Mouse (Mus musculus) heart, postnatal 14 days (tissue): Measurements from ENCODE around the gene Pcx. TPM values are rescaled to one million over a fixed set of nuclear protein-coding genes. Genes with fewer than 3 reads are reported as not detected.
A peak's percentile ranks its signal among the peaks of the same experiment; 100 is the strongest.

Source experiments
- DNase-seq, 2 experiments: peaks; one replicate each; pipeline ENCODE4 v3.0.0; 2021 to 2022
- intact Hi-C: fragments of 180-260 bp; cut with DNase I; formaldehyde crosslinking; loops from one replicate; pipeline ENCODE4 v1.15.1; 2025
- total RNA-seq, 2 experiments: library from RNA; stranded (reverse); gene quantifications; 2 replicates each; pipeline ENCODE4 v1.2.3; 2021

Gene Pcx
- total RNA-seq, 2 experiments from 2014 or later: 6.4 to 21.2 TPM

DNA sequence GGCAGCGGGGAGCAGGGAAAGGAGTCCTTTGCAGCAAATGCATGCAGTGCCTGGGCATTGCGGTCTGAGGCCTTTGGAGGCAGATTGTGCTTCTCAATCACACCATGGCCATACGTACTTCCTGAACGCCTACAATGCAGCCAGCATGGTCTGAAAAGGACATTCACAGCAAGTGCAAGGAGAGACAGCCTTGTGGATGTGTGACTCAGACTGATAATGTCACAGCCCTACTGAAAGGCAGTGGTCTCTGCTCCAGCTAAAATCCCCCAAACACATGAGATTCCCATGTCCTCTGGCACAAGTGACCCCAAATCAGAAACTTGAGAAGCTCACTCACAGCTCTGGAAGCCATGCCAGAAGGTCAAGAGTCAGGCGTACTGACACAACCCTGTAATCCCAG, 14.5 kb upstream of the Pcx start:
- intact Hi-C loops: loop anchor here (5.0 kb wide), 1 partner anchor 121 kb away; the partner anchor contains the start of gene Lrfn4
- DNase-seq: no peak

DNA sequence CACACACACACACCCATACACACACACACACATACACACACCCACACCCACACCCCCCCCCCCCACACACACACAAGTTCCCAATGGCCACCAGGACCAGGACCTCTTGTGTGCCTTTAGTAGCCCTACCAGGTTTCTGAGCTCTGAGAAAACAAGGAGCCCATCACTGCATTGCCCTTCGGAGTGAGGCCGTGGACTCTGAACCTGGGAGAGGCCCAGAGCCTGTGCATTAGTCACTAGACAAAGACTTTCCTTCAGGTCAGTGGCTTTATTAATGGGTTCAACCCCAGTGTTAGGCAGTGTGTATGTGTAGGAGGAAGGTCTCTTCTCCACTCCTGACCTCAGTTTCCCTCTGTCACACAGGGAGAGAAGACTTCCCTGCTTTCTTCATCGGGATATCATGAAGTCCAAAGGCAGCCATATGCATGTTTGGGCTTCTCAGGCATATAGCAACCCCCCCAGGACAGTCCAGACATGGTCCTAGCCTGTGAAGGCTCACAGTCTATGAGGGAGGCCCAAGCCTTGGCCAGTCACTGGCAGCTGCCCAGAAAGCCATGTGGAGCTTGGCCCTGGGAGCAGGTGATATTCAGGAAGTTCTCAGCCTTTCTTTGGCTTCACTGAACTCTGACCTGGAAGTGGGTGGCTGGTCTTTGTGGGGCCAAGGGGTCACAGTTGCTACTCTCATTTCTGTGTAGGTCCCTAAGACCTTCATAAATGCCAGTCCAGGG, 13.6 kb upstream of the Pcx start:
- no peak for DNase-seq
- intact Hi-C loops: loop anchor here (1.0 to 5.0 kb wide), 2 partner anchors 121 to 247 kb away; partner anchors contain the start of gene Lrfn4

DNA sequence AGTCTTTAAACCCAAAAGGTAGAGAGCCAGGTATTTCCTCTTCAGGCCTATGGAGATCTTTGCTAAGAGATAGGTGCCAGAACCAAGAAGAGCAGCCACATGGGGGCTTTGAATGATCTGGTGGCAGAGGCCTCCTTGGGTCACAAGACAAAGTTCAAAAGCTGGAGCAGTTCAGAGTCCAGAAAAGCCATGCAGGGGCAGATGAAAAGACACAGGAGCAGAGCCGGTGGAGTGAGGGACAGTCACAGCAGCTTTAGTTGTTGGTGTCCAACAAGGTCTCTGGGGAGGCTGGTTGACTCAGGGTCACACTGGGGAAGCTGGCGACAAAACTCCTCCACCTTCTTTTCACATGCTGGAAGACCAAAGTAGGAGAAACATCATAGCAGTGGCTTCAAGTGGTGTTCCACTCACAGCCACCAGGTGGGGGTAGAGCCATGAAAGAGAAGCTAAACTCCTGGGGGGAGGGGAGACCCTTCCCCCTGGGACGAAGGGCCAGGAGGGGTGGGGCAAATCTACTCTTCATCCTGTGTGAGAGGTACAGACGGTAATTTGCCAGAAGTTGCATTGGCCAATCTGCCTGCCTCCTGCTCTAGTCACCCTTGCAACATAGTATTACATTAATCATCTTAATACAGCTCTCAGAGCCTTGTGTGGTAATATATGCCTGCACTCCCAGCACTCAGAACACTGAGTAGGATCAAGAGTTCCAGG, 12.9 kb upstream of the Pcx start:
- intact Hi-C loops: loop anchor here (1.0 to 5.0 kb wide), 2 partner anchors 120 to 246 kb away; partner anchors contain the start of gene Lrfn4
- peak; percentile 68 to 79 for DNase-seq

DNA sequence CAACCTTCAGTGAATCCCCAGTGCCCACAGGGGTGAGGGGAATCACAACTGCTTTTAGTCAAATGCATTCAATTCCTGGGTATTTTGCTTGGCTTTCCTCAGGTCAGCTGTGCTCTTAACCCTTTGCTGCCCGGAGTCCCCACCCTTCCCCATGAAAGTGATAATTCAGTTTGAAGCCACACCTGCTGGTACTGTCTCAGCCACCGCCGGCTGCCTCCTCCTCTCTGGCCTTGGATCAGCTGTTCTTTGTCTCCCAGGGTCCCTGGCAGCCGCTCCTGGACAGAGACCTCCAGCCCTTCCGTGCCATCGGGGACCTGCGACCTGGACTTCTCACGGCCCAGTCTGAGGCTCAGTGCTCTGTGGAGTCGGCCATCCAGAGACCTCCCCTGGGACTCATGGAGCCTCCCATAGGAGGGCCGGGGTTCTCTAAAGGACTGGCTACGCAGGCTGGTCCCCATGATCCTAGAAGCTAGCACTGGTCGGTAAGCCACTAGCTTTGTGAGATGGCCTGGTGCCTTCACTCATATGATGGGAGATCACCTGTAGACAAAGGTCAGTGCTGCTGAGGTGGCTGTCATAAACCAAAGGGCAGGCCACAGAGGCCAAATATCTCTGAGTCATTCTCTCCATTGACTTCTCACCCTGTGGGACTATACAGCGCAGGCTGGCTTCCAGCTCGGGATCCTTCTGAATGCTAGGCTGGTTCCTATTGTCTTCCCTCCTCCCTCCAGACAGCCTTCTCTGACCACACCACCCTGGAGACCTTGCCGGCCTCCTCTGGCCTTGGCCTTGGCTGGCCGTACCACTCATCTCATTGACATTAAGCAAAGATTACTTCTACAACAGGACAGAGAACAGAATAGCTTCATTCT, 12.0 kb upstream of the Pcx start, which contains the start of gene 2010003K11Rik:
Gene 2010003K11Rik, minus strand, starts transcription at position 522 of the 872 bp plus-strand sequence.
- no peak for DNase-seq
- intact Hi-C loops: loop anchor here (5.0 kb wide), 1 partner anchor 119 kb away; the partner anchor contains the start of gene Lrfn4

DNA sequence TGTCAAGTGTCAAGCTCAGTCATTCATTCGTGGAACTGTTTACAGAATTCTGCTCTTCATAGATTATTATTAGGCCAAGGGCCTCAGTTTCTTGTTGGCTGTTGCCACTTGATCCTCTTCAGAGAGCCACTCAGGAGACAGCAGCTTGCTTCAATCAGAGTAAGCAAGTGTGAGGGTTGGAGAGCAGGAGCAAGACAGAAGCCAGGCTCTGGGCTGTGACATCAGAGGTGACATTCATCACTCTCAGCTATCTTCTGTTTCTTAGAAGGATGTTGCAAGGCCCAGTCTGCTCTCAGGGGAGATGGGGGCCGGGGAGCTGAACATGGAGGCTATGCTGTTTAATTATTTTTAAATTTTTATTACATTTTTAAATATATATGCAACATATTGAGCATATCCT, 7.6 kb upstream of the Pcx start:
- intact Hi-C loops: no loop called here

DNA sequence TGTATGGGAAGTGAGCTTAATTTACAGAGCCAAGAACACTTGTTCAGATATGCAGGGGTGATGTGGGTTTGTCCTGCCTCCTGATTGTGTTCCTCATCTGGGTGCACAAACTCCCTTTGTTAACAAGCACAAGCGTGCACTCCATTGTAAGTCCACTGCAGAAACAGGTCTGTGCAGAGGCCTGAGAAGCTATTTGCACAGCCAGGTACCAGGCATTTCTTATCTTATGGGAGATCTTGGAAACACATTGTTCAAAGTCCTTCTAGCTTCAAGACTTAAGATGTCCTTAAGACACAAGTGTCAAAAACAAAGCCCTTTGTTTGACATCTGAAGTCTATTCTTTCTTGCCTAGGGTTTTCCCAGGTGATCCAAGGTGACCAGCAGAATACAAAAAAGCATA, 5.4 kb upstream of the Pcx start:
- no peak for DNase-seq
- intact Hi-C loops: no loop called here

More for the DNA sequence above, 7.6 kb upstream of the Pcx start:
- DNase-seq: no peak

DNA sequence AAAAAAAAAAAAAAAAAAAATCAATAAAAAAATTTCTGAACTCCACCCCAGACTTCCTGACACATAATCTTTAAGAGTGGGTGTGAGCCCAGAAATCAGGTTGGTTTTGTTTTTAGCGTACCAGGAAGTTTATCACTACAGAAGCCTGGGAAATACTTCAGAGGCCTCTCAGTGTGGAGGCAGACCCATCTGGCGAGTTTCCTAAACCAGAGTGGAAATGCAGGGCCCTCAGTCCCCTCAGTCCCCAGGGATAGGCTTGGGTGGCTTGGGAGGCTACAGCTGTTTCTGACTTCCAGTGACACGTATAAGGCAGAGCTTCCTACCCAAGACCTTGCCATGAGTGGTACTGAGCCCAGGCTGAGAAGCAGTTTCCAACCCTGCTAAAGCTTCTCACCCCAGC, 2.5 kb upstream of the Pcx start:
- intact Hi-C loops: no loop called here
- no peak for DNase-seq

DNA sequence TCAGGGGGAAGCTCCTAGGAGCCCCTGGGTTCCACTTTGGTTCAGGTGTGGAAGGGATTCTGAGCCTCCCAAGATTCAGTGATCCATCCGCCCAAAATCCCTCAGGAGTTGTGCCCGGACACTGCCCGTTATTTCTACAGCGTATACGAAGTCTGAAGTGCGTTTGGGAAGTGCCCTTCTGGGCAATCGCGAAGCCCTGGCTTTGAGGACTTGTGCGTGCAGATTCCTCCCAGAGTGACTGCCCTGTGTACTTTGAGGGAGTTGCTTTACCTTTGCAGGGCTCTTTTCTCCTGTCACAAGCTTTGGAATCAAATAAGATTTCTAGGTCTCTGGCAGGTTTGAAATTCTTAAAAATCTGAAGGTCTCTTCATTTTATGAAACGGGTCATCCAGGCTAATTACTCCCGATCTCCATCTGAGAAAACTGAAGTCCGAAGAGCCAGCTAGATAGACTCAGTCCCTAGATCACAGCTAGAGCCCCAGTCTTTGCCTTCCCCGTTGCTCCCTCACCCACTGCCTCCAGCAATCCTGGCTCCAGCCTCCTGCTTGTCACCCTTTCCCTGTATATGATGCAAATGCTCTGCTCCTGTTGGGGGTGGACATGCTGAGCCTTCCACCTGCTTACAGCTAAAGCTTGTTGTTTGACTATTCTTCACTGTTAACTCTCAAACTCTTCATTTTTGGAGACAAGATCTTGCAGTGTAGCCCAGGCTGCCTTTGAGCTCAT, 1.0 kb downstream of the Pcx start:
- intact Hi-C loops: loop anchor here (5.0 kb wide), 1 partner anchor 106 kb away; the partner anchor contains the start of gene Lrfn4
- DNase-seq: no peak

DNA sequence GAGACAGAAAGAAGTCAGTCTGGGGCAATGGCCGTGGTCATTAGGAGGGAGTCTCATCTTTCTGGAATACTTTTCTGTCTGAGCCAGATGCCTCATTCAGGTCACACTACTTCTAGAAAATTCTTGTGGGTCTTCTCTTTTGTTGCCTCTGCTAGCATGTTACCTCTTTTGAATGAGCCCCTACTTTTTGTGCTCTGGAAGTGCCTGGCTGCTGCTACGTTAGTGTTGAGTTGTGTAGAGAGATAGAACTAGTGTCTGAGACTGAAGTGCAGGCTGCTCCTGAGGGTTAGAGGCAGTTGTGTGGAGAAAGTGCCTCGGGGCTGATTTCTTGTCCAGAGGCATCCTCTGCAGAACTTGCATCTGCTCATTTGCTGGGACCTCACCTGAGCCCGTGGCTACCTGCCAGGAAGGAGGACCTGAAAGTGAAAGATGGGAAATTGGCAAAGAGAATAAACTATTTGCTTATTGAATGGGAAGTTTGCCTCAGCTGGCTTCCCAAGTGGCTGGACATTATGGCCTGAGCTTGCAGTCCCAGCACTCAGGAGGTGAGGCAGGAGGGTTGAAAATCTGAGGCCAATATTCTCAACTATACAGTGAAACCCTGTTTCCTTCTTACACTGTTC, 3.1 kb downstream of the Pcx start:
- DNase-seq: no peak
- intact Hi-C loops: loop anchor here (5.0 kb wide), 1 partner anchor 104 kb away; the partner anchor contains the start of gene Lrfn4

DNA sequence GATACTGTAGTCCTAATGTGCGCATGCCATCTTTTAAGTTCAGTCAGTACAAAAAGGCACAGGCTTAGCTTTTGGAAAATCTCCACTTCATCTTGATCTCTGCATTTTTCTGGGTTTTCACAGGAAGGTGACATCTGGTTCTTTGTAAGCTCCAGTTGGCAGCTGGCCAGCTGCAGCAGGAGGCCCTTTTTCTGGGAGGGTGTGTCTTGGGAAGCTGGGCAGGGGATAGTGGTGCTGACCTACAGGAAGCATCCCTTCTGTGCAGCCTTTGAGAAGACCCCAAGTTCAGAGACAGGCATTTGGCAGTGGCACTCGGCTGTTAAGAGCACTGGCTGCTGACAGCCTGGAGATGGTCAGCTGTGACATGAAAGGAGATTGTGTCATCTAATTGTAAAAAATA, 5.5 kb downstream of the Pcx start:
- DNase-seq: peak in 1 of 2 experiments; percentile 15
- intact Hi-C loops: no loop called here

DNA sequence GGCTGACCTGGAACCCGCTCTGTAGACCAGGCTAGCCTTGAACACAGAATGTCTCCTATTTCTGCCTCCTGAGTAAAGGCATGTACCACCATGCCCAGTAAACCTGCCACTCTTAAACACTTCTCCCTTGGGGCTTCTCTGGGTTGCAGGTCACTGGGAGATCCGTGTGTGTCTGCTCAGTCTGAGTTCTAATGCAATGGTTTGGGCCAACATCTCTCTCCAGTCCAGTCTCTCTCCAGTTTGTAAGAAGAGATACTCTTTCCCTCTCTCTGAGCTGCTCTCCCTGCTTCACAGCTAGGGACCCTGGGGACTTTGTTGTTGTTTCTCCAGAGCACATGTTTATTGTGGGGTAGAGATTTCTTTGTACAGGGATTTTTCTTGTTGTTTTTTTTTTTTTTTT, 6.0 kb downstream of the Pcx start:
- intact Hi-C loops: no loop called here
- no peak for DNase-seq

DNA sequence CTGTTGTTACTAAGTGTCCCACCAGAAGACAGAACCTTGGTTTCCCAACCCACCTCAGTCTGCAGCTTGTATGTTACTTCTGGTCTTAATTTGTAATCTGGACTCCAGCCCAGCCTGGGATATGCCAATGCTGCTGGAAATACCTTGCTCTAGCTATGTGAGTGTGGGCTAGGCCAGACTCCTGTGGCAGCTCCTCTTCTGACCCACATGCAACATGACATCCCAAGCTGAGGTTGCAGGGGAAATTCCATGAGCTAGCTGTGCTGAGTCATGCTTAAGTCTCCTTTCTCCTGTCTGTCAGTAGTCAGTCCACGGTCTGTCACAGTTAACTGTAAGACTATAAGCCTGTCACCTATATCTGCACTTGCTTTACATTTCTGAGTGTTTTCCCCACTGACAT, 7.2 kb downstream of the Pcx start:
- intact Hi-C loops: no loop called here
- DNase-seq: no peak

DNA sequence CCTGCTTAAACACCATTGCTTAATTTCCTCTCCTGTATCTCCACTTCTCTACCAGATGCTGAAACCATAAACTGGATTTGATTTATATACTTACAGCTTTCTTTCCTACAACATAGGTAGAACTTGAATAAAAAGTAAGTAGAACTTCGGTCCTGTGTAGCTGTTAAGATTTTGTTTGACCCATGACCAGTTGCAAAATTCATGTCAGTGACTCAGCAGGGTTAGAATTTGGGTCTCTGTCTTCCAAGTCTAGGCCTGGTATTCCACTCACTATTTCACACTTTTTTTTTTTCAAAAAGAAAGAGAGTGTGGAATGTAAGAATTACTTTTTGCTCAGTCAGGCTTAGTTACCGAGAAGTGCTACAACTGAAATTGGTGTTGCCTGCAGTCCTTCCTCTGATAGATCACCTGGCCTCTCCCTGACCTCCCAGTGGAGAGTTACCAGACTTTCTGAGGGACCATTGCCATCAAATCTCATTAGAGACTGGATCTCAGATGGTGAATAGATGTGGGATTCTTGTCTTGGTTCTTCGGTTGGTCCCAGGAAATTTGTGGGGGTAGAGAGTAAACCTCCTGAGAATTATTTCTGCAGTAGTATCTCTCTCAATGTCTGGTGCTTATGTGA, 11.3 kb downstream of the Pcx start:
- no peak for DNase-seq
- intact Hi-C loops: no loop called here

DNA sequence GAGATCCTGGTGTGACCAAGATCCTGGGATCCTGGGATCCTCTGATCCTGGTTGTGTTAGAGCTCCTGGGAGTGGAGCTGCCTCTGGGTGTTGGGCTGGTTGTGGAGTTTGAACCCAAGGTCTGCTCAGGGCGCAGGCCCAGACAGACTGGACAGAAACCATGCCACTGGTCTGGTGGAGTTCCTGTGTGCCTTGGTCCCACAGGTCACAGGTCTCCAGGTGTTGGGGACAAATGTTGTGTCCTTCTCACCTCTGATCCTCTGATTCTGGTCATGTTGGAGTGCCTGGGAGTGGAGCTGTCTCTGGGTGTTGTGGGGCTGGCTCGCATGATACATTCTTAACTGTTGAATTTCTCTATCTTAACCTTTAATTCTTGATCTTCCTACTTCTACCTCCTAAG, 24.4 kb downstream of the Pcx start:
- no peak for DNase-seq
- intact Hi-C loops: no loop called here

DNA sequence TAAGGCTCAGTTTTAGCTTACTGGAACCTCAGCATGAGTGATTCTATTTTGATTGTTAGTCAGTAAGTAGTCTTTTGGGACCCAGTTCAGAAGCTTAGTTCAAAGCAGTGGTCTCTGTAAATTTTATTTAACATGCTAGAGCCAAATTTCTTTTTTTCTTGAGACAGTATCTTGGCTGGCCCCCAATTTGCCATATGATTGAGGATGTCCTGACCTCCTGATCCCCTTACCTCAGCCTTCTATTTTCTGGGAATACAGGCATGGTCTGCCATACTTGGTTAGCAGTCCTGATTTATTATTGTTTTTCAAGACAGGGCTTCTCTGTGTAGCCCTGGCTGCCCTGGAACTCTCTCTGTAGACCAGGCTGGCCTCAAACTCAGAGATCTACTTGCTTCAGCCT, 25.6 kb downstream of the Pcx start:
- intact Hi-C loops: no loop called here
- DNase-seq: no peak

DNA sequence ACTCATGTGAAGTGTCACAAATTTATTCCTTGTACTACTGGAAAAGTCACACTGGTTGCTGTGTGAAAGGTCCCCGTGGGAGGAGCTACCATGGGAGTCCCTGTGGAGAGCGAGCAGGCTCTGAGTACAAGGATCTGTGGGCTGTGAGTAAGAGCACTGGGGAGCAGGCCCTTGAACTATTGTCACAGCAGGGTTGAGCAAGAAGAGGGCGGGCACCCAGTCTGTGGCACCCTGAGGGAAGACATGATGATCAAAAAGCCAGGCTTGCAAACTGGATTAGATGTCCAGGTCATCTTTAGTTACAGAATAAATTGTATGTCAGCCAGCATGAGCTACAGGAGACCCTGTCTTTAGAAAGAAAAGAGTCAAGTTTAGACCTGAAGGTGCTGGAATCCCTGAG, 26.3 kb downstream of the Pcx start:
- intact Hi-C loops: no loop called here
- no peak for DNase-seq

DNA sequence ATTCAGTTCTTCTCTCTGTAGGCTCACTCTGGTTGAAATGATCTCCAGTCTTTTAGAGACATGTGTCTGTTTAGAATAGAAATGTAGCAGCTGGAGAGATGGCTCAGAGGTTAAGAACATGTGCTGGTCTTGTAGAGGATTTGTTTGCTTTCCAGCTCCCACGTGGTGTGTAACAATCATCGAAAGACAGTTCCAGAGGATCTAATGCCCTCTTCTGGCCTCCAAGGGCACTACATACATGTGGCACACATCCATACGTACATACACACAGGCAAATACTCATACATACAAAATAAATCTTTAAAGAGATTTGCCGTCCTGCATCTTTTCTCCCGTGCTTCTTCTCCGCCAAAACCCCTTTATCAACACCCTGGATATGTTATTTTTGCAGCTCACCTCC, 30.0 kb downstream of the Pcx start:
- no peak for DNase-seq
- intact Hi-C loops: no loop called here

DNA sequence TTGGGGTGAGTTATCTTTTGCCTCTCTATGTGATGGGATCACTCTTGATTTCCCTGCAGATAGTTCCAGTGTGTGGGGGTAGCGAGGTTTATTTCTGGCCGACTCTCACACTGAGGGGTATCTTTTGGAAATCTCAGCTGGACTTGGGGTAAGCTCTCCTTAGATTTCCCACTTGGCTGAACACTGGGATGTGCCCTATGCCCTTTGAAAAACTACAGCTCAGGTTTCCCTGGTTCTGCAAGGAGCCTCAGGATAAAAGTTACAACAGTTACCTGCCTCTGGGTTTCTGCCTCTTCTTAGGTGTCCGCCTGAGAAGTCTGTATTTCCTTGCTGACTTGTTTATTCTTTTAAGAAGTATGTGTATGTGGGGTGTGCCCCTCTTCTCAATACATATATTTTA, 30.7 kb downstream of the Pcx start:
- intact Hi-C loops: no loop called here

DNA sequence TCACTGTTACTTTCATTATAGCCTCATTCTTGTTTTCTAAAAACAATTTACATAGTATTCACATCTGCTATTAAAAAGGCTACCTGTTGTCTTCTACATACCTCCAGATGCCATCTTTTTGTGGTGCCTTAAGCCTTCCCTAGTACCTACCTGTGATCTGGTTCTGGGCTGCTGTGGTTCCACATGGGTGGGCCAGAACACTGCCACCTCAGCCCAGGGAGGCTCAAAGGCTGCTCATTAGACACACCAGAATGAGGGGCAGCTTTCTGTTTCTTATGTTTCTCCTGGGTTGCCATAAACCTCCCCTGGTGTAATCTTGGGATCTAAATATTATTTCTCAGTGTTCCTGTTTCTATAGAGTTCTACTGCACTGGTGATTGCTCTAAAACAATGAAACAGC, 31.8 kb downstream of the Pcx start:
- intact Hi-C loops: no loop called here
- no peak for DNase-seq

More for the DNA sequence above, 30.7 kb downstream of the Pcx start:
- no peak for DNase-seq
